Mouse (Mus musculus) cerebellum, postnatal 36 days (tissue): Measurements from ENCODE around the gene Cd9.

Source experiments
- DNase-seq, 2 experiments: peaks; one replicate each; pipeline ENCODE4 v3.0.0; 2021 to 2022; ENCODE audit warnings: mixed read lengths in 2 of 2

Cd9 gene

GRCm38 (mm10) chr6:125494092-125494871 is at the start of gene Cd9:
Gene Cd9 (minus strand): TSS chr6:125494791.
- peak; percentile 27 to 37 for DNase-seq

DNA sequence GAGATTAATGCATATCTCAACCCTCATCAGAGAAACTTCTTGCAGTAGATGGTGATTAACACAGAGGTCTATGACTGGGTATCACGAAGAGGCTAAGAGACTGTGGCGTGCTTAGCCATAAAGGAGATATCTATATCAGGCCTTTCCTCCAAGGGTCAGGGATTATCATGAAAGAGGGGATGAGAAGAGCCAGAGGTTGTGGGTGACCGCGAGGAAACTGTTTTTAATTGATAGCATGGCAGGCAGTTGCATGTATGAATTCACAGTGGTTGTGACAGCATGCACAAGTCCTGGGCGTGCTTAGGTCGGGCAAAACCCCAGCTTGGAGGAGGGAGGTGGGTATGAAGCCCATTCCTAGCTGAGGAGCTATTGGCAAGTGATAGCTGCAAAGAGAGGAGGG is 46.7 kb upstream of the Cd9 start:
- no peak for DNase-seq

- no peak for DNase-seq
Measured at GRCm38 (mm10) chr6:125540826-125541225, 46.2 kb upstream of the Cd9 start.

DNA sequence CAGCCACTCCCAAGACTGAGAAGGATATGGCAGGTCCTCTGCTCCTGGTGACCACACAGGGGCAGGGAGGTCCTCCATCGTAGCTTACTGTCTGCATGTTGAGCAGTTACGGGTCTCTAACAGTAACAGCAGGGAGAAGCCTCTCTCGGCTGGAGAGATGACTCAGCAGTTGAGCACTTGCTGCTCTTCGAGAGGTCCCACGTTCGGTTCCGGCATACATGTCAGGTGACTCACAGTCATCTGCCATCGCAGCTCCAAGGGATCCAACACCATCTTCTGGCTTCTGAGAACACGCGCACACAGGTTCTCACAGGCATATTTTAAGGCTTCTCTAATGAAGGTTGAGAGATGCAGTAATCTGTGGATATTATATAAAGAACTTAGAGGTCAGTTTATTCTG is 45.6 kb upstream of the Cd9 start:
- DNase-seq: no peak

GRCm38 (mm10) chr6:125539423-125539822 is 44.8 kb upstream of the Cd9 start:
- DNase-seq: no peak

GRCm38 (mm10) chr6:125538469-125538868 is 43.9 kb upstream of the Cd9 start:
- DNase-seq: no peak

DNA sequence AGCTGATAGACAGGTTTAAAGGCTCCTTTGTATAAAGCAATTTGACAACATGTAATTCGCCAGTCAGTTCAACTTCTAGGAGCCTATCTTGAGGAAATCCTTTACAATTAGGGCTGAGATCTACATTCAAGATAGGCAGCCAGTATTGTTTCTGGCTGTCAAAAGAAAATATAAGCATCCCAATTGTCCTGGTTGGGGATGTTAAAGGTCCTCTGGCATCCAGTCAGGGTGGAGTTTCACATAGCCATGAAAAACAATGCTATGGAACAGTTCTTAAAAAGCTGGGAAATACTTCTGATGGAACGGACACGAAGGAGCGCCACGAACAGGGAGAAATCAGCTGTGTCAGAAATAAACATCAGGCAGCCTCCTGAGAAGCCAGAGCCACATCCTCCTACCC is 40.4 kb upstream of the Cd9 start:
- DNase-seq: no peak

GRCm38 (mm10) chr6:125533104-125533650 is 38.6 kb upstream of the Cd9 start:
- DNase-seq: no peak

GRCm38 (mm10) chr6:125529479-125529878 is 34.9 kb upstream of the Cd9 start:
- DNase-seq: no peak

- no peak for DNase-seq
Measured at GRCm38 (mm10) chr6:125528614-125529200, 34.1 kb upstream of the Cd9 start.

GRCm38 (mm10) chr6:125526066-125526465 is 31.5 kb upstream of the Cd9 start:
- DNase-seq: no peak

- DNase-seq: no peak
Measured at GRCm38 (mm10) chr6:125524027-125524426, 29.4 kb upstream of the Cd9 start.

DNA sequence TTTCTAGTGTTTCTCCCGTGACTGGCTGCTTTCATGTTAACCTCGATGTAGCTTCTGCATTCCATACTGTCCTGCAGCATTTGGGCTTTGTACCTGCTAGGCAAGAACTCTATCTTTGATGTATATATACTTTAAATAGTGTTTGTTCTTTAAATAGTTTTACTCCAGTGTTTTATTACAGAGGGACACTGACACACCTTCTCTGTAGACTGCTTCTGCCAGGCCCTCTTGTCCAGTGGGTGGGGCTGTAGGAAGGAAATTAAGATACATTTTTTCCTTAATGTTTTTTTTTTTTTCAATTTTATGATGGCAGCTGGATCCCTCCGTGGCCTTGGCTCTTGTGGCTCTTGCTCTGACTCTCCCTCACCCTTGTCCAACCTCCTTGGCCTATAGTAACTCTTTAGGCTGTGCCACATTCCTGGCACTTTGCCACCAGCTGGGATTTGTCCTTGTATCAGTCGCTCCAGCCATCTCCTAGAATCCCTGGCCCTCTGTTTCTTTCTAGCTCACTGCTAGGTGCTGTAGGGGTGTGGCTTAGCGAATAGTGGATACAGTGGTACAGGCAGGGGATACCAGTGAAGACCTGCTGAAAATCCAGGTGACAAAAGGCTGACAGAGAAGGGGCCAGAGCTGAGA is 27.1 kb upstream of the Cd9 start:
- DNase-seq: no peak

- DNase-seq: no peak
Measured at GRCm38 (mm10) chr6:125515503-125516315, 21.1 kb upstream of the Cd9 start.

GRCm38 (mm10) chr6:125512950-125513596 is 18.5 kb upstream of the Cd9 start:
- no peak for DNase-seq

DNA sequence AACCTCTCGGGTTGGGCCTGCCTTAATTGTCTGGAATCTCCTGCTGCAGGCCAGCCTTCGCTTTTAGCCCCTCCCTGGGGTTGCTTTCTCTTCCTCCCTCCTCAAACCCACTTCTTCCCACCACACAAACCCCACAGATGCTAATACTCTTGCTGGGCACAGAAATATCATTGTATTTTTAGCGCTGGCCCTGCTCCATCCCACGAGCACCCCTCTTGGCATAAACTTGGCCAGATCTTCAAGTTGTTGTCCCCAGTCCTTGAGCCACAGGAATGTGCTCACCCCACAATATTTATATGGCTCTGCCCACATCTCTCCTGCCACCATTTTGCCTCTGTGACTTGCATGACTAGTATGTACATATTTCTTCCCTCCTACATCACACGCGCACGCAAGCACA is 16.6 kb upstream of the Cd9 start:
- no peak for DNase-seq

DNA sequence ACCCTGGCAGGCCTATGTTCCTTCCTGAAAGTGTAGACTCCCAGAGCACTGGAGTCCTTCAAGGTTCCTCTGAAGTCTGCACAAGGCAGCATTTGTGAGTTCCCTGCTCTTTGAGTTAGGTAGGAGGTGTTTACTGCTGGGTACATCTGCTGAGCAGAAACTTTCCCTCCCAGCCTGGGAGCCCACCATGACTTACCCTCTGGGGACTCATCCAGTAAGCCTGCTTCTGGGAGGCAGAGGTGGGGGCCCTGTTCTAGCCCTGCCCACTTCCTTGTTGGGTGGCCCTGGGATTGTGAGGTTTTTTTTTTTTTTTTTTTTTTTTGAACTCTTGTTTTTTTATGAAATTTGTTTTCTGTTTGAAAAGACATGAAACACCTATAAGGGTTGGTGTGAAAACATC is 16.1 kb upstream of the Cd9 start:
- DNase-seq: no peak

GRCm38 (mm10) chr6:125509783-125510182 is 15.2 kb upstream of the Cd9 start:
- no peak for DNase-seq

DNA sequence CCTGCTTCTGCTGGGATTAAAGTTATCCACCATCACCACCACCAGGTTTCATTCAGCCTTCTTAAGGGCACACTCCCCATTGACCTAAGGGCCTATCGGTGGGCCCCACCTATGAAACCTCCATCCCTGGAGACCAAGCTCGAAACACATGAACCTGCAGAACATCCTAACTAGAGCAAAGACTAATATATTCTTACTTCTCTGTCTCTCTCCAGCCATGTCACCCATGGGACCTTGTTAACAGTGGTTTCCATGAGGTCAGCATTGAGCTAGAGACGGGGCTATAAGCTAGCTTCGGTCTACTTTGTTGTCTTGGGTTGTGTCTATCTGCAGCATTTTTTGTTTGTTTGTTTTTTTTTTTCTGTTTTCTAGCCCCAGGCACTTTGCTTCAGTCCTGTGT is 11.8 kb upstream of the Cd9 start:
- DNase-seq: no peak

- no peak for DNase-seq
Measured at GRCm38 (mm10) chr6:125504622-125505355, 10.2 kb upstream of the Cd9 start.

- DNase-seq: no peak
Measured at GRCm38 (mm10) chr6:125503186-125503802, 8.7 kb upstream of the Cd9 start.
